Mouse (Mus musculus): ENCODE data around the gene Olfr1113. TPM values are rescaled to one million over a fixed set of nuclear protein-coding genes. Genes with fewer than 3 reads are reported as not detected.

Gene Olfr1113
- polyA plus RNA-seq (2014; fragmentation: Illumina TruSeq; extraction: RNeasy Lipid Tissue Mini Kit (QIAGEN cat#74804); ENCODE audit: insufficient read depth, low read depth, low replicate concordance): not detected

GRCm38 (mm10) chr2:87208670-87209069 lies at the start of gene Olfr1113:
Gene Olfr1113 (plus strand): TSS chr2:87208970.

GRCm38 (mm10) chr2:87187498-87187897 lies 21.3 kb upstream of the Olfr1113 start, which contains the start of gene Olfr1112:
Gene Olfr1112 (plus strand): TSS chr2:87187798.

DNA sequence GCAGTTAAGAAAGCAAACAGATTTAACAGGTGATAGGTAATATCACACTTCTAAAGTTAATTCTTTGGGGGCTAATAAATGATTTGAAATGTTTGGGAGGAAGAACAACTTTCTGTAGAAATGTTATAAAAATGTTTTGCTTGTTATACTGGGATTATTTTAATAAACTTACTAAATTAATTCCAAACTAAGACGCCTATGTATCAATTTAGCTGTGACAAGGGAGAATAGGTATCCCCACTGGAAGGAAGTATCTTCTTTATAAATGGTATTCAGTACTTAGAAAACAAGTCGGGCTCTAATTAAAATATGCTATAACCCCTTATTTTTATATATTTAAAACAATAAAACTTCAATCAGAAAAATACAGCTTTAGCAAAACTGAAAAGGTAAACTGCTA lies 38.9 kb downstream of the Olfr1113 start, which contains the start of gene Olfr1115:
TSS of gene Olfr1115 (plus strand) at position 301 of the 400 bp plus-strand sequence.

Other genes with a start within 250 kb of the Olfr1113 start
- not detected for gene Olfr1099, start 248.3 kb upstream of the Olfr1113 start, polyA plus RNA-seq (2014; fragmentation: Illumina TruSeq; extraction: RNeasy Lipid Tissue Mini Kit (QIAGEN cat#74804); ENCODE audit: insufficient read depth, low read depth, low replicate concordance)
- gene Olfr1100, start 229.0 kb upstream of the Olfr1113 start, polyA plus RNA-seq (2014; fragmentation: Illumina TruSeq; extraction: RNeasy Lipid Tissue Mini Kit (QIAGEN cat#74804); ENCODE audit: insufficient read depth, low read depth, low replicate concordance): not detected
- not detected for gene Olfr1101, start 217.7 kb upstream of the Olfr1113 start, polyA plus RNA-seq (2014; fragmentation: Illumina TruSeq; extraction: RNeasy Lipid Tissue Mini Kit (QIAGEN cat#74804); ENCODE audit: insufficient read depth, low read depth, low replicate concordance)
- not detected for gene Olfr1102, start 210.6 kb upstream of the Olfr1113 start, polyA plus RNA-seq (2014; fragmentation: Illumina TruSeq; extraction: RNeasy Lipid Tissue Mini Kit (QIAGEN cat#74804); ENCODE audit: insufficient read depth, low read depth, low replicate concordance)
- not detected for gene Olfr1104, start 181.9 kb upstream of the Olfr1113 start, polyA plus RNA-seq (2014; fragmentation: Illumina TruSeq; extraction: RNeasy Lipid Tissue Mini Kit (QIAGEN cat#74804); ENCODE audit: insufficient read depth, low read depth, low replicate concordance)
- gene Olfr1105, start 172.4 kb upstream of the Olfr1113 start, polyA plus RNA-seq (2014; fragmentation: Illumina TruSeq; extraction: RNeasy Lipid Tissue Mini Kit (QIAGEN cat#74804); ENCODE audit: insufficient read depth, low read depth, low replicate concordance): not detected
- not detected for gene Olfr1106, start 156.7 kb upstream of the Olfr1113 start, polyA plus RNA-seq (2014; fragmentation: Illumina TruSeq; extraction: RNeasy Lipid Tissue Mini Kit (QIAGEN cat#74804); ENCODE audit: insufficient read depth, low read depth, low replicate concordance)
- not detected for gene Olfr1107, start 133.2 kb upstream of the Olfr1113 start, polyA plus RNA-seq (2014; fragmentation: Illumina TruSeq; extraction: RNeasy Lipid Tissue Mini Kit (QIAGEN cat#74804); ENCODE audit: insufficient read depth, low read depth, low replicate concordance)
- gene Olfr1109, start 113.0 kb upstream of the Olfr1113 start, polyA plus RNA-seq (2014; fragmentation: Illumina TruSeq; extraction: RNeasy Lipid Tissue Mini Kit (QIAGEN cat#74804); ENCODE audit: insufficient read depth, low read depth, low replicate concordance): not detected
- not detected for gene Olfr259, start 94.4 kb upstream of the Olfr1113 start, polyA plus RNA-seq (2014; fragmentation: Illumina TruSeq; extraction: RNeasy Lipid Tissue Mini Kit (QIAGEN cat#74804); ENCODE audit: insufficient read depth, low read depth, low replicate concordance)
- gene Olfr1110, start 68.7 kb upstream of the Olfr1113 start, polyA plus RNA-seq (2014; fragmentation: Illumina TruSeq; extraction: RNeasy Lipid Tissue Mini Kit (QIAGEN cat#74804); ENCODE audit: insufficient read depth, low read depth, low replicate concordance): not detected
- not detected for gene Olfr1111, start 56.3 kb upstream of the Olfr1113 start, polyA plus RNA-seq (2014; fragmentation: Illumina TruSeq; extraction: RNeasy Lipid Tissue Mini Kit (QIAGEN cat#74804); ENCODE audit: insufficient read depth, low read depth, low replicate concordance)
- not detected for gene Olfr1112, start 21.2 kb upstream of the Olfr1113 start, polyA plus RNA-seq (2014; fragmentation: Illumina TruSeq; extraction: RNeasy Lipid Tissue Mini Kit (QIAGEN cat#74804); ENCODE audit: insufficient read depth, low read depth, low replicate concordance)
- not detected for gene Olfr1115, start 39.0 kb downstream of the Olfr1113 start, polyA plus RNA-seq (2014; fragmentation: Illumina TruSeq; extraction: RNeasy Lipid Tissue Mini Kit (QIAGEN cat#74804); ENCODE audit: insufficient read depth, low read depth, low replicate concordance)
- gene Olfr1116, start 58.6 kb downstream of the Olfr1113 start, polyA plus RNA-seq (2014; fragmentation: Illumina TruSeq; extraction: RNeasy Lipid Tissue Mini Kit (QIAGEN cat#74804); ENCODE audit: insufficient read depth, low read depth, low replicate concordance): not detected
- gene Olfr1118, start 98.6 kb downstream of the Olfr1113 start, polyA plus RNA-seq (2014; fragmentation: Illumina TruSeq; extraction: RNeasy Lipid Tissue Mini Kit (QIAGEN cat#74804); ENCODE audit: insufficient read depth, low read depth, low replicate concordance): not detected
- gene Olfr1120, start 145.8 kb downstream of the Olfr1113 start, polyA plus RNA-seq (2014; fragmentation: Illumina TruSeq; extraction: RNeasy Lipid Tissue Mini Kit (QIAGEN cat#74804); ENCODE audit: insufficient read depth, low read depth, low replicate concordance): not detected
- gene Olfr1121, start 160.9 kb downstream of the Olfr1113 start, polyA plus RNA-seq (2014; fragmentation: Illumina TruSeq; extraction: RNeasy Lipid Tissue Mini Kit (QIAGEN cat#74804); ENCODE audit: insufficient read depth, low read depth, low replicate concordance): not detected
- not detected for gene Olfr1122, start 176.9 kb downstream of the Olfr1113 start, polyA plus RNA-seq (2014; fragmentation: Illumina TruSeq; extraction: RNeasy Lipid Tissue Mini Kit (QIAGEN cat#74804); ENCODE audit: insufficient read depth, low read depth, low replicate concordance)
- gene Olfr1123, start 207.7 kb downstream of the Olfr1113 start, polyA plus RNA-seq (2014; fragmentation: Illumina TruSeq; extraction: RNeasy Lipid Tissue Mini Kit (QIAGEN cat#74804); ENCODE audit: insufficient read depth, low read depth, low replicate concordance): not detected
- not detected for gene Olfr1124, start 221.3 kb downstream of the Olfr1113 start, polyA plus RNA-seq (2014; fragmentation: Illumina TruSeq; extraction: RNeasy Lipid Tissue Mini Kit (QIAGEN cat#74804); ENCODE audit: insufficient read depth, low read depth, low replicate concordance)
- not detected for gene Olfr1126, start 245.0 kb downstream of the Olfr1113 start, polyA plus RNA-seq (2014; fragmentation: Illumina TruSeq; extraction: RNeasy Lipid Tissue Mini Kit (QIAGEN cat#74804); ENCODE audit: insufficient read depth, low read depth, low replicate concordance)

Measured in lung, adult 10 weeks (tissue).